Comparison of ENCODE assay signal across 8 mouse cellular contexts in genomic region chr19:47313387-47314075, GRCm38 (mm10).
DNase-seq lines count a peak whose midpoint lies in the region; ATAC-seq lines count a peak whose summit lies in the region.

No protein-coding gene starts in this region.

- peak overlapping the region; percentile 81 for H3K4me2 ChIP-seq in limb, embryonic 15.5 days

- H3K4me1 ChIP-seq in limb, embryonic 15.5 days, result peaks cover 91% of the 10 kb centered on the region

- 7% methylated on average over 10 of the region's 11 CpGs for WGBS in limb, embryonic 15.5 days

- intact Hi-C loops in heart, postnatal 36 days (cut with DNase I), result loop anchor here (2.0 kb wide), 2 partner anchors 25 to 33 kb away; no protein-coding TSS in a partner anchor

- no peaks in the 10 kb centered on the region for H3K27me3 ChIP-seq in limb, embryonic 15.5 days

- H3K9me3 ChIP-seq in limb, embryonic 15.5 days, result no peaks in the 10 kb centered on the region

- H3K9ac ChIP-seq in limb, embryonic 15.5 days, result peak overlapping the region; percentile 76

- H3K4me3 ChIP-seq in limb, embryonic 15.5 days, result peak overlapping the region; percentile 68

- ATAC-seq in common myeloid progenitor, adult 5-6 weeks (replicated peaks; ENCODE audit: low read depth, poor library complexity, severe bottlenecking), result peak; percentile 74
- 0 out of 2 replicates have a peak, but pooled peaks have one; percentile 16 for ATAC-seq in limb, embryonic 15.5 days (ENCODE audit: insufficient number of reproducible peaks, low FRiP score, low TSS enrichment, low read depth)

- H3K27ac ChIP-seq in limb, embryonic 15.5 days, result peak overlapping the region; percentile 96

- peaks cover 19% of the 10 kb centered on the region for H3K36me3 ChIP-seq in limb, embryonic 15.5 days

- peak; percentile 42 for DNase-seq in right cerebral cortex, postnatal 14 days
- DNase-seq in right cerebral cortex, adult 18-20 months, result no peak
- peak; percentile 50 to 54 for DNase-seq in heart, postnatal 36 days
- DNase-seq in retina, embryonic 14.5 days (ENCODE audit: low spot score), result peak; percentile 56
- DNase-seq in embryo, embryonic 10.5 days (ENCODE audit: low spot score), result no peak
- no peak for DNase-seq in thymus, adult 18-20 months

Comparison
In these comparisons a context has a peak if more than half of its experiments do, and no peak if none do; other contexts are left out.
1. DNase-seq: peak in right cerebral cortex, postnatal 14 days (single experiment), heart, postnatal 36 days (2 of 2) and retina, embryonic 14.5 days (single experiment); none in right cerebral cortex, adult 18-20 months (single experiment), embryo, embryonic 10.5 days (single experiment) and thymus, adult 18-20 months (0 of 2).